Mouse (Mus musculus) pancreas, adult 10 weeks (tissue): ENCODE results near the gene Gm17428. TPM values are rescaled to one million over a fixed set of nuclear protein-coding genes. Genes with fewer than 3 reads are reported as not detected.

Experiments
- polyA plus RNA-seq: library from polyadenylated mRNA; stranded (reverse); fragments of 350-450 nt; fragmentation: Illumina TruSeq; extraction: RNeasy Lipid Tissue Mini Kit (QIAGEN cat#74804); gene quantifications from one replicate; pipeline ENCODE4 v1.2.3, GENCODE M21; 2015; ENCODE audit warnings: low read depth, low replicate concordance; ENCODE audit not compliant: insufficient read depth

Gene Gm17428
- polyA plus RNA-seq: not detected

DNA sequence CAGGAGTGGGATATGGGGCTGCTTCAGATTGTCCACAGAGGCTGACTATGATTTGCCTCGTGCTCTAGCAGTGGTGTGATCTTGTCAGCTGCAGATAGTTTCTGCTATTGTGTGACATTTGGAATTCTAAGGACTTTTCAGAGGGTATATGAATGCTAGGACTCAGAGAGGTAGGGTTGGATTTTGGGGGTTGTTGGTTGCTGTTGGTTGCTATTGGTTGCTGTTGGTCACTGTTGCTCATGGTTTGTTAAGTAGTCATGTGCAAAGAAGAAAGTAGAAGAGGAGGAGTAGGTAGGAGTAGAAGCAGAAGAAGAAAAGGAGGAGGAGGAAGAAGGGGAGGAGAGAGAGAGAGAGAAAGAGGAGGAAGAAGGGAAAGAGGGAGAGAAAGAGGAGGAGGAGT lies at the start of gene Gm17428:
Gene Gm17428, plus strand, starts transcription at position 301 of the 400 bp plus-strand sequence.

DNA sequence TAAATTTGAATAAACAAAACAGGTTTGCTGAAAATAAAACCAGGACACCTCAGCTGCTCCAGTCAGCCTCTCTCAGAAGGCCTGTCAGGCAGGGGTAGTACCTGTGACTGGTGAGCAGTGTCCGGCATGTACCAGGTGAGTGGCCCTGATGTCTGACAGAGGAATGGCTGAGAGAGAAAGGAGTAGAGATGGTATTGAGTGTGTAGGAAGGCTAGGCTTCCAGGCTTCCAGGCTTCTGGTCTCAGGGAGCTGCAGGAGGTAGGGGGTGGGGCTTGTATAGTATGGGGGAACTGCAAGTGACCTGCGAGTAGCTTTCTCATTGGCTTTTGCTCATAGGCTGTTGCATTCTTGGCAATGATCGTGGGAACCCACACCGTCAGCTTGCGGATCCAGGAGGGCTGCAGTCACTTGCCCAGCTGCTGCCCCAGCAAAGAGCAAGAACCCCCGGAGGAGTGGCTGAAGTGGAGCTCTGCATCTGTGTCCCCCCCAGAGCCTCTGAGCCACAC lies 44.0 kb upstream of the Gm17428 start, which contains the start of gene Il25:
Gene Il25, plus strand, starts transcription at position 51 of the 506 bp plus-strand sequence.

DNA sequence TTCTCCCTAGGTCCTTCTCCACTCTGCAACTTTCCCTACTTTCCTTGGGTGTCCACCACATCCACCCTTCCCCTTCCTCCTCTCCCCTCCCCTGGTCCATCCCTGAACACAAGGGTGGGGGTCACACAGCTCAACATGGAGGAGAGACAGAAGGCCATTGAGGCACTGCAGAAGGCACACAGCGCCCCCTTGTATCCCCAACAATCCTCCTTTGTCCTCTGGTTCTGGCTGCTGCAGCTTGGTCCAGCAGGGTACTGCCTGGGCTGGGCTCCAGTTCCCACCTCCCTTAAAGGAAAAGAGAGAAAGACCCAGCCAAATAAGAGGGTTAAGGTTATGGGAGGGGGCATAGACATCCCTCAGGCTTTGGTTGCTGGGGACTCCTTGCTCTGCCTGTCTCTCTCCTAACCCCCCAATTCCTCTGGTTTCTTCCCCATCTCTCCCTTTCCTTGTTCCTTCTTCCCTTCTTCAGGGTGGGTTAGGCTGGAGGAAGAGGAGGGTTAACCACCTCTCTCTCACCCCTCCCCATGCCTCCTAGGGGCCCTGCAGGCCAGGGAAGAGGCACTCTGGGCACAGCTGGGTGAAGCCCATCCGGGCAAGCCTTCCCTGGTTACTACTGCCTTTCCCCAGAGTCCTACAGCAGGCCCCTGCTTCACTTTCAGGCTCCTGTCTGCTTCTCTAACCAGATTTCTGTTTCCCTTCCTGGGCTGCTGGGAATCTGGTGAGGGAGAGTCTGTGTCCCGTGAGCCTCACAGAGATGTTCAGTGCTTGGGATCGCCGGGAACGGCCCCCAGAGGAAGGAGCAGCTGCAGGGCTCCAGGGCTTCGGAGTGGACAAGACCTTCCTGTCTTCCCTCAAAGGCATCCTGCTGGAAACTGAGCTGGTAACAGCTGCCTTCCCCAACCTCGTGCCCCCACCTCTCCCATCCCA lies 40.6 kb upstream of the Gm17428 start, which contains the start of gene Cmtm5:
Gene Cmtm5, plus strand, starts transcription at position 358 of the 927 bp plus-strand sequence.

DNA sequence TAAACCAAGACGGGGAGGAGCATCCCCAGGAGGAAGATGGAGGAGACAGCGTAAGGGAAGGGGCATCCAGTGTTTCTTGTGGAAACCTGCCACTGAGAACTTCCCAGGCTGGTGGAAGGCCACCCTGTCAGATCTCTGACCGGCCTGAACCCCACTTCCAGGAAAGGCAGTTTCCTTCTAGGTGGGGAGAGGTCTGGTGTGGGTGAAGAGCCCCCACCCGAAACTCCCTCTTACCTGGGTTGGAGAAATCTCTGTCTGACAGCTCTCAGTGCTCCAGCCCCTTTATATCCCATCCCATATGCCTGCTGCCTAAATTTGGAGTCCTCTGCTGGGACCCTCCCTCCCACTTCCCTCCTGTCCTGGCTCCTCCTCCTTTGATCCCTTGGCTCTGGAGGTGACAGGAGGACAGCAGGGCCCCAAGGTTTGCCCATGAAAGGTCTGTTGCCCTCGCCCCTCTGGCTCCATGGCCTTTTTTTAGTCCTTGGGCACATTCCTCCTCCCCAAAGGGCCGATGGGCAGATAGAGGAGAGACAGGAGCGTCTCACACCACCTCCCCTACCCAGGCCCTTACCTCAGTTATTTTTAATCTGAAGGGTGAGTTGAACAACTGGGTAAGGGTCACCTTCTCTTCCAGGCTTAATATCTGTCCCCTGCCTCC lies 10.3 kb upstream of the Gm17428 start, which contains the start of gene Myh6:
Gene Myh6, minus strand, starts transcription at position 608 of the 658 bp plus-strand sequence.

DNA sequence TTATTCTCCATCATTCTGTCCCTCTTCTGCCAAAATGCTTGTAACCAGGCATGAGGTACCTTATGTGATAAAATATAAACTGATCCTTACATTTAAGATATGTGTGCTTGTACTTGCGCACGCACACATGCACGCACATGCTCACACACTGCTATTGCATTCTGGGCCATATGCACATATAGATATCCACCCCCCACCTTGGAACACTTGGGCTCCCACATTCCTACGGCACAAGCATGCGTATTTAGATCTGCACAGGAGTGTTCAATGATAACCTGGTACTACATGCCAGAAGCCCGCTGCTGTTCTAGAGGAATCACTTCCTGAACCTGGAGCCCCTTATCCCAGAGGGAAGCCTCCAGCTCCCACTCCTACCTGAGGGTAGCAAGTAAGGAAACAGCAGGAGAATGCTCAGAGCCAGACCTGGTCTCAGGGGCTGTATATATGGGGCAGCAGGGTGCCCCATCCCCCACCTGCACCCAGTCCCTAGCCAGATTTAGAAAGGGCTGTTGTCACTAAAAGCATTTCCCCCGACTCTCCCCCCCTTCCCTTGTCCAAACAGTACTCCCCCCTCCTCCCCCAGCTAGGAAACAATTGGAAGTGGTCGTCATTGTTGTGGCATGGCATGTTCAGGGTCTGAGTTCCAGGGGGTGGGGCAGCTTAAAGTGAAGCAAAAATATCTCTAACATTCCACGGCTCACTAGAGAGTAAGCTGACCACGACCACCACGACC lies 17.6 kb downstream of the Gm17428 start, which contains the start of gene Myh7:
Gene Myh7, minus strand, starts transcription at position 491 of the 733 bp plus-strand sequence.

DNA sequence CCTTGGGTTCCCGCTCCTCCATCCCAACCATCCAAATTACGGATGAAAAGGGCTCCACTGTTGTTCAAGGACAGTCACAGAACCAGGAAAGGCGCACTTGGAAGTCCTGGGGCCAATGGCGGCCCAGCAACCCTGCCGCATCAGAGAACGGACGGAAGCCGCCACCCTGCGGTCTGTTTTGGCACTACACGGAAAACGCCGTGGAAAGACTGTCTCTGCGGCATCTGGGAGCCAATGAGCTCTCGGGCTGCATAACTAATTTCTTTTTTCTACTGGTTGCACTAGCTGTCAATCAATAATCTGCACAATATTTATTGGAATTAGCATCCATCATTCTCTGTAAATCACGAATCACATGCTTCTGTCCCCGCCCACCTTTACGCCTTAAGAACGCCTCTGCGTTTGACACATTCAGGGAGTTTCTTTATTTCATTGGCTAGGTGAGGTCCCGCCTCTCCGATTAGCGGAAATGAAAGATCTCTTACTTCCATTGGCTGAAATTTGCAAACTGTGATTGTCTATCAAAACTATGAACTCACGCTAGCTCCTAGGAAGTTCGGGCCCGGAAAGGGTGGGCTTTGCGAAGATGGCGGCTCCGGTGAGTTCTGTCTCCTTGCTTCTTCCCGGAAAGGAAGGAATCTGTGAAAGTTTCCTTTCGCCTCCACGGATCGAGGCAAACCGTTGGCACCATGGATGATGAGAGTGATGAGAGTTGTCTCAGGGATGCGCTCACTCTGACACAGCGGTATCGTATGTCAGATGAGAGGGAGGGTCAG lies 38.4 kb downstream of the Gm17428 start, which contains the start of gene Ngdn:
Gene Ngdn, plus strand, starts transcription at position 464 of the 776 bp plus-strand sequence.

Other genes starting within 250 kb of the Gm17428 start
- 30.4 TPM for gene Slc7a8, start 195.0 kb upstream of the Gm17428 start, polyA plus RNA-seq
- gene Rnf212b, start 162.8 kb upstream of the Gm17428 start, polyA plus RNA-seq: not detected
- gene Homez, start 106.0 kb upstream of the Gm17428 start, polyA plus RNA-seq: 2.0 TPM
- 5.1 TPM for gene Ppp1r3e, start 99.4 kb upstream of the Gm17428 start, polyA plus RNA-seq
- gene Bcl2l2, start 93.6 kb upstream of the Gm17428 start, polyA plus RNA-seq: 10.9 TPM
- not detected for gene Gm20521, start 93.5 kb upstream of the Gm17428 start, polyA plus RNA-seq
- gene Pabpn1, start 84.4 kb upstream of the Gm17428 start, polyA plus RNA-seq: 68.9 TPM
- gene Slc22a17, start 63.8 kb upstream of the Gm17428 start, polyA plus RNA-seq: 21.4 TPM
- gene Efs, start 50.8 kb upstream of the Gm17428 start, polyA plus RNA-seq: 2.7 TPM
- gene Il25, start 44.2 kb upstream of the Gm17428 start, polyA plus RNA-seq: not detected
- gene Cmtm5, start 40.7 kb upstream of the Gm17428 start, polyA plus RNA-seq: 1.1 TPM
- gene Myh6, start 10.0 kb upstream of the Gm17428 start, polyA plus RNA-seq: 1.1 TPM
- not detected for gene Myh7, start 17.7 kb downstream of the Gm17428 start, polyA plus RNA-seq
- gene Ngdn, start 38.5 kb downstream of the Gm17428 start, polyA plus RNA-seq: 11.8 TPM
- 2.1 TPM for gene Zfhx2, start 115.4 kb downstream of the Gm17428 start, polyA plus RNA-seq
- 4.2 TPM for gene Thtpa, start 117.9 kb downstream of the Gm17428 start, polyA plus RNA-seq
- gene Ap1g2, start 129.7 kb downstream of the Gm17428 start, polyA plus RNA-seq: 24.3 TPM
- gene Jph4, start 140.0 kb downstream of the Gm17428 start, polyA plus RNA-seq: 0.72 TPM
- not detected for gene Dhrs2, start 245.1 kb downstream of the Gm17428 start, polyA plus RNA-seq